Mouse (Mus musculus): Measurements from ENCODE around the gene Btn2a2.

DNA sequence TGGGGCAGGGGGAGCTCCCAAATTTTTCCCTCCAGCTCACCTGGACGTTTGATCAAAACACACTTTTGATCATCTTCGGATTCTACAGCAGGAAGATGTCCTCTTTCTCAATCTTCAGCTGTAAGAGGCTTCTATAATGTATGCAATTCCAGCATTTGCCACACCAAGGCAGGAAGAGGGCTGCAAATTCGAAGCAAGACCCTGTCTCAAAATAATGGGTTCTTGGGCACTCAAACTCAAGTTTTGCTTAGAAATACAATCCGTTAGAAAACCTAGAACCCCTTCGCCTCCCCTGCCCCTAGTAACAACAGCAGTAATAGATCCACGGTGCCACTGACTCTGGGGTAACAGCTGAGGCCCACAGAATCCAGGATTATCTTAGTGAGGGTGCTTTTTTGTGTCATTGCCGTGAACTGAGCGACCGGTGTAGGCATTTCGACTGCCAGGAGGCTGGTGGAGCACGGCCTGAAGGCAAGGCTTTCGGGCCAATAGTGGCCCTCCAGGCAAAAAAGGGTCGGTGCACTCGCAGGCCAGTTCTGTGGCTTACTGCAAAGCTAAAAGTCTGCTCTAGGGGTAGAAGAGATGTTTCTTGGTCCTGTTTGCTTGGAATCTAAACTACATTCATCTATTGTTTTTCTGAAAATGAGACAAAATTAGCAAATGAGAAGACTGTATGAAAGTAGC, 17.1 kb upstream of the Btn2a2 start:
- no peak for TF ChIP-seq CTCF (IDR thresholded peaks at IDR 0.05; ENCODE audit: insufficient read depth, low read length)
- no peak for TF ChIP-seq POLR2A (IDR thresholded peaks at IDR 0.05; ENCODE audit: borderline replicate concordance, extremely low read depth, low read depth, low read length)

All from lung, adult 2 months (tissue).